Mouse (Mus musculus) MEL (cell line): ENCODE measurements around the gene Ccdc121.

Source experiments
- CTCF ChIP-seq, 3 experiments: IDR thresholded peaks in 2 of 3; conservative IDR thresholded peaks in 1 of 3; 2 replicates each; pipeline ENCODE4 v1.5.1; 2011 to 2012; ENCODE audit warnings: low read length in 3 of 3, low read depth in 2 of 3, mild to moderate bottlenecking in 2 of 3, improper control_type of control experiment in 1 of 3, inconsistent platforms in 1 of 3, mixed read lengths in 1 of 3, moderate library complexity in 1 of 3; ENCODE audit not compliant: control insufficient read depth in 1 of 3, insufficient read depth in 1 of 3, poor library complexity in 1 of 3, severe bottlenecking in 1 of 3
- GATA1 ChIP-seq: IDR thresholded peaks from 2 replicates; pipeline ENCODE4 v1.6.1; 2011; ENCODE audit warnings: low read depth, low read length, improper control_type of control experiment
- KAT2A ChIP-seq: conservative IDR thresholded peaks from 2 replicates; pipeline ENCODE4 v1.6.1; 2012; ENCODE audit warnings: low read depth, low read length, improper control_type of control experiment, inconsistent platforms
- MYB ChIP-seq: IDR thresholded peaks from 2 replicates; pipeline ENCODE4 v1.6.1; 2011; ENCODE audit warnings: mild to moderate bottlenecking, low read depth, low read length, improper control_type of control experiment
- POLR2A ChIP-seq, 2 experiments: IDR thresholded peaks; 2 replicates each; pipeline ENCODE4 v1.6.1; 2011 to 2012; ENCODE audit warnings: low read length in 2 of 2, mild to moderate bottlenecking in 2 of 2, control low read depth in 1 of 2, improper control_type of control experiment in 1 of 2, low read depth in 1 of 2, moderate library complexity in 1 of 2; ENCODE audit not compliant: control insufficient read depth in 1 of 2, insufficient read depth in 1 of 2, poor library complexity in 1 of 2
- RAD21 ChIP-seq: IDR thresholded peaks from 2 replicates; pipeline ENCODE4 v1.6.1; 2011; ENCODE audit warnings: mild to moderate bottlenecking, low read depth, low read length, improper control_type of control experiment
- UBTF ChIP-seq: IDR thresholded peaks from 2 replicates; pipeline ENCODE4 v1.6.1; 2012; ENCODE audit warnings: low read depth, mild to moderate bottlenecking, inconsistent platforms, low read length, improper control_type of control experiment, moderate library complexity, borderline replicate concordance; ENCODE audit not compliant: insufficient read depth

- no peak for TF ChIP-seq POLR2A (IDR thresholded peaks at IDR 0.05; ENCODE audit: control insufficient read depth in 1 of 2, insufficient read depth in 1 of 2, low read depth in 1 of 2, low read length in 2 of 2, poor library complexity in 1 of 2)
- TF ChIP-seq MYB, result no peak
- TF ChIP-seq UBTF, result no peak
- TF ChIP-seq KAT2A, result no peak
- no peak for TF ChIP-seq CTCF (IDR thresholded peaks at IDR 0.05 in 2 of 3, conservative IDR thresholded peaks at IDR 0.05 in 1 of 3; ENCODE audit: control insufficient read depth in 1 of 3, insufficient read depth in 1 of 3, low read depth in 2 of 3, low read length in 3 of 3, poor library complexity in 1 of 3, severe bottlenecking in 1 of 3)
- no peak for TF ChIP-seq RAD21
- TF ChIP-seq GATA1, result no peak
These were observed 10.3 kb upstream of the Ccdc121 start for GRCm38 (mm10) chr1:181521401-181522091.
